ENCODE assay signal across 10 mouse cellular contexts in the genomic region with DNA sequence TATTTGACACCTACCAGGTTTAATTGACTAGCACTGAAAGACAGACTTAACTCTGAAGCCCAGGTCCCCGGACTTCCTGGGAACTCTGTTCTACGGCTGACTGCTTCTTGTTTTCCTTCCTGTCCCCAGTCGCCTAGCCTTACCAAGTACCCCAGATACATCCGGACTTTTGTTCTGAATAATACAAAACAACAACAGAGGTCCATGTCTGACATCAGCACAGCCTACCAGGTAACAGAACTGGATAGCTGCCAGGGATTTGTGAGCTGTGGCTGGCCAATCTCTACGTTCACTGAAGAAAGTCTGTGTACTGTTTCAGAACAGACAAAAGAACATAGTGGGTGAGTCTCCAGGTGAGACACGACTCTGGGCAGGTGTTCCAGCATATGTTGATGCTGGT. TPM values are rescaled to one million over a fixed set of nuclear protein-coding genes. Genes with fewer than 3 reads are reported as not detected.
DNase-seq lines count a peak whose midpoint lies in the region; ATAC-seq and TF ChIP-seq lines count a peak whose summit lies in the region.
"Had no signal": no experiment of that assay in that cellular context is flagged by ENCODE, and none has a peak within 500 bp of the region (broad histone marks: within the 10 kb centered on the region; RNA-seq: fewer than 3 reads in every experiment).

No protein-coding gene starts in this region.

- no peak overlapping the region for H3K9ac ChIP-seq in kidney, embryonic 15.5 days
- H3K9ac ChIP-seq in lung, postnatal 0 days (replicated peaks; ENCODE audit: low read depth) = no peak overlapping the region
- H3K9ac ChIP-seq: limb, embryonic 15.5 days had no signal

- whole genome bisulfite sequencing in kidney, embryonic 15.5 days = 38% methylated on average over 6 of the region's 6 CpGs
- WGBS in lung, postnatal 0 days = 46% methylated on average over 6 of the region's 6 CpGs
- 82% methylated on average over 6 of the region's 6 CpGs for WGBS in cerebellum, adult 2 months

- TF ChIP-seq POLR2A in cerebellum, adult 2 months (IDR thresholded peaks at IDR 0.05; ENCODE audit: borderline replicate concordance, insufficient read depth, low read length) = no peak

- DNase-seq in kidney, adult 8-10 months = no peak
- no peak for DNase-seq in lung, postnatal 0 days (ENCODE audit: low spot score)
- no peak for DNase-seq in lung, postnatal 10 days
- peak; percentile 82 for DNase-seq in naive thymus-derived CD4-positive, alpha-beta T cell, adult 2 months (ENCODE audit: low read depth)
- no peak for DNase-seq in cerebellum, adult 2 months
- DNase-seq: cerebellum, postnatal 25 days; heart, postnatal 10 days had no signal

- no peaks in the 10 kb centered on the region for H3K9me3 ChIP-seq in kidney, embryonic 15.5 days (replicated peaks)
- no peaks in the 10 kb centered on the region for H3K9me3 ChIP-seq in lung, postnatal 0 days (ENCODE audit: low read length)
- H3K9me3 ChIP-seq: limb, embryonic 15.5 days had no signal

- ATAC-seq in kidney, embryonic 15.5 days (replicated peaks; ENCODE audit: low FRiP score) = no peak
- ATAC-seq in lung, postnatal 0 days = no peak
- ATAC-seq in activated CD4-positive, CD25-positive, alpha-beta regulatory T cell, adult 4 months = peak; percentile 37

- H3K27ac ChIP-seq in kidney, embryonic 15.5 days = peak overlapping the region; percentile 48
- no peak overlapping the region for H3K27ac ChIP-seq in lung, postnatal 0 days (ENCODE audit: low read length)
- H3K27ac ChIP-seq in cerebellum, adult 2 months (ENCODE audit: insufficient read depth, low read length) = no peak overlapping the region
- H3K27ac ChIP-seq: limb, embryonic 15.5 days had no signal

- no peak for TF ChIP-seq CTCF in lung, postnatal 0 days (IDR thresholded peaks at IDR 0.05)
- TF ChIP-seq CTCF in cerebellum, adult 2 months (IDR thresholded peaks at IDR 0.05; ENCODE audit: borderline replicate concordance, insufficient read depth, low read depth, low read length) = no peak

- H3K4me3 ChIP-seq in kidney, embryonic 15.5 days (replicated peaks) = no peak overlapping the region
- no peak overlapping the region for H3K4me3 ChIP-seq in lung, postnatal 0 days (ENCODE audit: low read depth, low read length)
- H3K4me3 ChIP-seq in cerebellum, adult 2 months (replicated peaks; ENCODE audit: insufficient read depth, low read depth, low read length) = no peak overlapping the region
- H3K4me3 ChIP-seq: limb, embryonic 15.5 days had no signal

- no peak overlapping the region for H3K4me2 ChIP-seq in kidney, embryonic 15.5 days
- no peak overlapping the region for H3K4me2 ChIP-seq in lung, postnatal 0 days (replicated peaks; ENCODE audit: low read depth, low read length)
- H3K4me2 ChIP-seq: limb, embryonic 15.5 days had no signal

- peak; percentile 41; the same call in 1 of the 2 replicates for TF ChIP-seq EP300 in lung, postnatal 0 days (IDR thresholded peaks at IDR 0.05)

- H3K27me3 ChIP-seq in kidney, embryonic 15.5 days = no peaks in the 10 kb centered on the region
- no peaks in the 10 kb centered on the region for H3K27me3 ChIP-seq in lung, postnatal 0 days (replicated peaks; ENCODE audit: insufficient read depth, low read length)
- no peaks in the 10 kb centered on the region for H3K27me3 ChIP-seq in cerebellum, adult 2 months (ENCODE audit: control insufficient read depth, insufficient read depth, low read length)
- H3K27me3 ChIP-seq: limb, embryonic 15.5 days had no signal

- H3K4me1 ChIP-seq in kidney, embryonic 15.5 days = peaks cover 66% of the 10 kb centered on the region
- peaks cover 52% of the 10 kb centered on the region for H3K4me1 ChIP-seq in lung, postnatal 0 days (ENCODE audit: insufficient read depth, low read depth, low read length)
- H3K4me1 ChIP-seq in cerebellum, adult 2 months (ENCODE audit: control insufficient read depth, insufficient read depth, low read length) = peaks cover 15% of the 10 kb centered on the region

- no peaks in the 10 kb centered on the region for H3K36me3 ChIP-seq in kidney, embryonic 15.5 days
- no peaks in the 10 kb centered on the region for H3K36me3 ChIP-seq in lung, postnatal 0 days (ENCODE audit: insufficient read depth, low read length)
- H3K36me3 ChIP-seq: limb, embryonic 15.5 days had no signal

RNA-seq across cellular contexts. Expression of a gene that starts 20.1 kb away (rescaled TPM):
- 31.1 and 32.2 TPM in 2 replicates for polyA plus RNA-seq in kidney, embryonic 15.5 days (2015; fragmentation: Nextera tagmentation; extraction: Ambion mirVana)
- polyA plus RNA-seq in lung, postnatal 0 days (2015; fragmentation: Nextera tagmentation; extraction: Ambion mirVana) = 177 and 184 TPM in 2 replicates
- 100 to 1,000 TPM; 174 to 181 TPM for polyA plus RNA-seq in activated CD4-positive, CD25-positive, alpha-beta regulatory T cell, adult 4 months (2017; shearing (Covaris generic))
- 11.9 and 15.3 TPM in 2 replicates for polyA plus RNA-seq in cerebellum, adult 2 months (2012; rRNA removed)

RNA-seq across cellular contexts. Expression of a gene that starts 21.8 kb away (rescaled TPM):
- 11.6 and 12.4 TPM in 2 replicates for polyA plus RNA-seq in kidney, embryonic 15.5 days (2015; fragmentation: Nextera tagmentation; extraction: Ambion mirVana)
- polyA plus RNA-seq in lung, postnatal 0 days (2015; fragmentation: Nextera tagmentation; extraction: Ambion mirVana) = 9.7 and 10.0 TPM in 2 replicates
- polyA plus RNA-seq in activated CD4-positive, CD25-positive, alpha-beta regulatory T cell, adult 4 months (2017; shearing (Covaris generic)) = not detected
- polyA plus RNA-seq in cerebellum, adult 2 months (2012; rRNA removed) = 7.5 and 10.8 TPM in 2 replicates

RNA-seq across cellular contexts. Expression of a gene that starts 52.2 kb away (rescaled TPM):
- polyA plus RNA-seq in kidney, embryonic 15.5 days (2015; fragmentation: Nextera tagmentation; extraction: Ambion mirVana) = 0.30 and 0.31 TPM in 2 replicates
- 0.29 TPM in 1 of 2 replicates, not detected in the other for polyA plus RNA-seq in lung, postnatal 0 days (2015; fragmentation: Nextera tagmentation; extraction: Ambion mirVana)
- polyA plus RNA-seq in activated CD4-positive, CD25-positive, alpha-beta regulatory T cell, adult 4 months (2017; shearing (Covaris generic)) = not detected
- polyA plus RNA-seq in cerebellum, adult 2 months (2012; rRNA removed) = not detected in 2 replicates
